Mouse (Mus musculus) gastrocnemius, adult 18-20 months (tissue): ENCODE measurements around the gene Foxd3. TPM values are rescaled to one million over a fixed set of nuclear protein-coding genes. Genes with fewer than 3 reads are reported as not detected.
"Not testable (repeated sequence)": the region's sequence is repeated elsewhere in the genome, so short reads cannot be mapped to it uniquely, and the experiment has no call there.

Experiments
- DNase-seq: peaks from one replicate; pipeline ENCODE4 v3.0.0; 2021; ENCODE audit warnings: low spot score
- long read RNA-seq, 2 experiments: library from polyadenylated mRNA; stranded (forward); transcript quantifications; one replicate each; pipeline ENCODE4 v2.0.0; 2021
- total RNA-seq, 2 experiments: library from RNA; stranded (reverse); gene quantifications; 2 replicates each; pipeline ENCODE4 v1.2.3; 2021

Gene Foxd3
- total RNA-seq, result 1 to 10 TPM; 1.1 to 1.6 TPM
- long read RNA-seq, experiment 1, result 0 reads
- long read RNA-seq, experiment 2, partial matches to known transcripts, result 0 of 1 reads
- long read RNA-seq, experiment 2, other reads (novel, unspliced or antisense), result 0 of 1 reads

DNA sequence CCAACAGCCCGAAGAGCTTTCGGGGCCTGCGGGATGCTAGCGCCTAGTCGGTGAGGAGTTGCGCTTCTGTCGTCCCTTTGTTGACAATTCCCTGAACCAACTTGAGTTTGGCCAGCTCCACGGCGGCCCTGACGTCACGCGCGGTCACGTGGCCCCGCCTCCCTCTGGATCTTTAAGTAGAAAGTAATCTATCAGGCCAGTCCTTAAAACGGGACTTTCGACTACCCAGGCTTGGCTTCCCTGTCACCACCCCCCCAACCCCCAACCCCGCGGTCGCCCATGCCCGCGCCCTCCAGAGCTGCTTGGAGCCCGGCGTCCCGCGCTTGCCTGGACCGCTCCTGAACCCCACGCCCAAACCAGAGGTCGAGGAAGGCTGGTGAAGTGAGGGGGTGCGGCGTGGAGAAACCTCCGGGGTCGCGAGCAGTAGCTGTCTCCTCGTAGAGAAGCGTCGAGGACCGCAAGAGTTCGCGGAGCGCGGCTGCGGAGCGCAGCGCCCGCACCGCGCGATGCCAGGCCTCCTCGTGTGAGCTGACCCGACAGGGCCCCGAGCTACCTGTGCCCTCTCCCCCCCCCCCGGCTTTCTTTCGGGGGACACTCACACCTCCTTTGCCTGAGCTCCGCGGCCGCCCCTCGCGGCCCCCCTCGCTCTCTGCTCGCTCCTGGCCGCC, at the start of gene Foxd3:
Gene Foxd3, plus strand, starts transcription at position 363 of the 668 bp plus-strand sequence.
- DNase-seq, result no peak

DNA sequence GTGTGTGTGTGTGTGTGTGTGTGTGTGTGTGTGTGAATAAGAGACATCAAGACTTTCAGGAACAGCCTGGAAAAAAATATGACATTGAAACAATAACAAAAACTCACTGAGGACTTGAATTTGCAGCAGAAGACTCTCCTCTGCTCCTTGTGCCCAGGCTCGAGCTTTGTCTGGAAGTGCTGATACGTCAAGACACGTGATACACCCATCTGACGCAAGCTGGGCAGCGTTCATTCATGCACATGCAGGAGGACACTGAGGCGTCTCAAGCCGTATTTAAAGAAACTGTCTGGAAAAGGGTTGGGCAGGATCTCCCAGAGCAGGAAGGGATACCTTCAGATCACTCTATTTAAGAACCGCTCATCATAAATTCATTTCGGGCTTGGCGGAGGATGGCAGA, 43.9 kb upstream of the Foxd3 start:
- DNase-seq, result no peak

- no peak for DNase-seq
Measured at GRCm38 (mm10) chr4:99612609-99613350, 43.3 kb upstream of the Foxd3 start.

DNA sequence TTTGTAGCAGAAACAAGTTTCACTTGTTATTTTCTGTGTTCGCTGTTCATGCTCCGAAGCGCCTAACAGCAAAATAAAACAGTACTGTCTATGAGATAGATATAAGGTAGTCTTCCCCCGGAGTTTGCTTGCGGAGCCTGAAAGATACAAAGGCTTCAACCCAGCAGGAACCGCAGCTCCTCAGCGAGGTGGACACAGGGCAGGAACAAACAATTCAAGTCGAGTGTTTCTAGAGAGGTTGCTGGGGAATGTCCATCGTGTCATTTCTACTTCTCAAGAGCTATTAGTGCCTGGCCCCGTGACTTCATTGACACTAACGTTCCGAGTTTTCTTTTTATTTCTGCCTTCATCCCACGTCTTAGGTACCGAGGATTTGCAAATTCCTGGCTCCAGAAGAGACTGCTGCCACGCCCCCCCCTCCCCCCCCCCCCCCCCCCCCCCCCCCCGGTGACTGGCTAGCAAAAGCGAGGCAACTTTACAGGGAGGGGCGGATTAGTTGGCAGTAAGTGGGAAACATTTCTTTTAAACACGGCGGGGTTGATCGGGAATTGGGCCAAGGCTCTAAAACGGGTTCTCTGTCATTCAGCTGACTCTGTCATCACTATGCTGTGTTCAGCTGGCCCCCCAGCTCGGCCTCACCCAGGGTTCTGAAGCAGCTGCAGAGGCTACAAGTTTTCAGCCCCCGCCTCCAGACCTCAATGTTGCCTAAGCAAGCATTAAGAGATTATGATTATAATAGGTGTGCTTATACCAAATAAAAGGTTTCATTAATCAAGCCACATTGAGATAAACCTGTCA, 29.9 kb upstream of the Foxd3 start:
- DNase-seq, result no peak

DNA sequence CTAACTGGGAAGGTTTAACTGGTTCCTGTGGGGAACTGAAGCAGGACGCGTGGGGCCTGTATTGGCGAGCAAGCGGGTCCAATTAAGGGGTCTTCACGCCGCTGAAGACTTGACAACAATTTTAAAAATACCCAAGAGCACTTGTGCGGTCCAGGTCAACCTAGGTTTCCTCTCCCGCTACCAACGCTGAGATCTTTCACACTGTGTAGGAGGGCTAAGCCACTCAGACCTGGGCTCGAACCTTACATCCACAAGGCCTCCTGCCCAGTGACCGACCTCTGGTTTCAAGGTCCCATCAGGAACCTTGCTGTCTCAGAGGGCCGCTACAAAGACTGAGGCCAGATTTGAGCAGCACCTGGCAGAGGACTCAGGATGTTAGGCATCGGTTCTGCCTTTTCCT, 29.0 kb upstream of the Foxd3 start:
- DNase-seq, result no peak

- DNase-seq, result no peak
Measured at GRCm38 (mm10) chr4:99636038-99636437, 20.1 kb upstream of the Foxd3 start.

DNA sequence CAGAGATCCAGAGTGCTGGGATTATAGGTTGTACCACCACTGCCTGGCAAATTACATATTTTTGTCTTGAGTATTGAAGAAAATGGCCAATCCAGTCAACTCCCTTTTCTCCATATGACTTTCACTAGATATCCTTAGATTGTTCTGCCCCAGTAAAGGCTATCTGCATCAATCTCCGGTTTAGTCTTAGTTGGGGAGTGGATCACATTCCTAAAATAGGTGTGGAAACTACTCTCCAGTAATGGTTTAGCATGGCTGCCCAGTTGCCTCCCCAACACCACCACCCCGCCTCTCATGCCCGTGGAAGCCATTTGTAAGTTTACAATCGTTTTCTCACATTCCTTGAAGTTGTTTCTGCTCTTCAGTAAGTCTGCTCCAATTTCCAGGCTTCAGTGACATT, 19.4 kb upstream of the Foxd3 start:
- DNase-seq, result no peak

GRCm38 (mm10) chr4:99640619-99641018, 15.5 kb upstream of the Foxd3 start:
- DNase-seq, result not testable (repeated sequence)

- DNase-seq, result no peak
Measured at GRCm38 (mm10) chr4:99641920-99642319, 14.2 kb upstream of the Foxd3 start.

- no peak for DNase-seq
Measured at GRCm38 (mm10) chr4:99645560-99645959, 10.5 kb upstream of the Foxd3 start.

GRCm38 (mm10) chr4:99650088-99650944, 5.8 kb upstream of the Foxd3 start:
- DNase-seq, result peak; percentile 29

DNA sequence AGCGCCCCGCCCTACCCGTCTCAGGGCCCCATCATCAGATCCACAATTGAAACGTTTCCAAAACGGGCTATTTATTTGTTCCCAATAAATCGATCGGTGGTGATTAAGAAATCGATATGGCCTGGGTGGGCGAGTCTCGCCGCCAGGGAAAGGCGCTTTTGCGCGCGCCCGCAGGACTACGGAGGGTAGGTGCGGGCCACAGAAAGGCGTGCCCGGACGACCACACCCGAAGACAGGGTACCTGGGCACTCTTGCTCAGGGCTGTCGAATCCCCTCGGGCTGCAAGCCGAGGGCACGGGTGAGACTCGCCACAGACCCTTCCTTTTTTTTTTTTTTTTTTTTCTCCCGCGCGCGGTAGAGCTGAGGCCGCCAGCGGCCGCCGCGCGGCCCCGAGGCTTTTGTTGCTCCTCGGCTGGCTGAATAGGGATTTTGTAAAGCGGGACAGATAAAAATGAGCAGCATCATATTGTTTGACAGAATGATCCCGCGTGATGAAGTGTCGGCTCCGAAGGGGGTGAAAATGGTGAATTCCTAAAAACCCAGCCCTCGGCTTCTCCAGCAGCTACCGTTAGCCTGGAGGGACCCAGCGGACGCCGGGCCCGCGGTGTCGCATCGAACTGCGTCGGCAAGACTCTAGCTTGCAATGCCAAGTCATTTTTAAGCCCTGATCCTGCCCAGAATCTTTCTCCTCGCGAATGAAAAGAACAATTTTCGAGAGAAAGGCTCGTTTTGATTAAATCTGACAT, 5.0 kb upstream of the Foxd3 start:
- no peak for DNase-seq

DNA sequence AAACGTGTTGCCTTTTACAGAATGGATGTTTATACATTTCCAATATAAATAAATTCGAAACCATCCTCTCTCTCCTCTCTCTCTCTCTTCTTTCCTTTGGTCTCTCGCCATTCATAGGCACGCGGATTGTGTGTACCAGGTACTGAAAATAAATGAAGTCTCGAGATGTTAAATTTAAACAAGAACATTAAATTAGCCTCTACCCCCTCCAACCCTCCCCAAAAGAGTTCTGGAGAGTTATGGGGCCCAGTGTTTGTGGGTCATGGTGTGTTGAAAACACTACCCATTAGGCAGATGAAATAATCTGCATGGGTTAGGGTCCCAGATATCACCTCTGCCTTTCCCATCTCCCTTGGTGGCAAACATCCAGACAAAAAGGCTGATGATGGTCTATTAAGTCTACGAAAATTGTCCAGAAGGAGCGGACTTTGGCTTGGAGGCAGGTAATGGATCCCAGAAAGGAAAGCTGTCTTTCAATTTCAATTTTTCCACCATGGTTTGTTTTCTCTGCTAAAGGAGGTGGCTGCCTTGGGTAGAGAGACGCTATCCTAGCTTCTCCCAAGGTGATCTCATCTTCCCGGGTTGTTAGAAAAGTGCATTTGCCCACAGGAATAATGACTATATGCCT, 4.2 kb upstream of the Foxd3 start:
- no peak for DNase-seq

DNA sequence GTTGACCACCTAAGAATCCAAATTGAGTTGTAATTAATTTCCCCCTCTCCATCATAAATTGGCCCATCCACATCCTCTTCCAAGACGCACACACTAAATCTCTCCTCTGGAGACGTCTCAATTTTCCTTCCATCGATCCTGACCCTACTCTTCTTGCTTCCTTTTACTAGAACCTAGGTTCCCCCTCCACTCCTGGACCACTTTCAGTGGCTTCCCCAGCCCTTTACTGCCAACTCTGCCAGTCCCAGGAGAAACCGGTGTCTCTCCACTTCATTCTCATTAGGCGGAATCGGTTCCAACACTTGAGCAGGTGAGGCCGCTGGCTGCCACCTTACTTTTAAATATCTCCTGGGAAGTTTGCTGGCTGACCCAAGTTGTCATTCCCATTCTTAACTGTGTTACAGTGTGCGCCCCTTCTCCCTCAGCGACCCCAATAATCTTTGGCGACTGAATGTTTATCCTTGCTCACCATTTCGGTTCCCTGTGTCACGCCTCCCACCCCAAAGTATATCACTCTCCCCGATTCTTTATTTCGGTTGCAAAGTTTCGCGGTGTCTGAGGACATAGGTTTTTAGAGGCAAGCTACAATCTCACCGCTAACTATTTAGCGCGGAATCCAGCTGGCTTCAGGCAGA, 3.4 kb upstream of the Foxd3 start:
- DNase-seq, result no peak

GRCm38 (mm10) chr4:99653216-99653607, 2.9 kb upstream of the Foxd3 start:
- no peak for DNase-seq

DNA sequence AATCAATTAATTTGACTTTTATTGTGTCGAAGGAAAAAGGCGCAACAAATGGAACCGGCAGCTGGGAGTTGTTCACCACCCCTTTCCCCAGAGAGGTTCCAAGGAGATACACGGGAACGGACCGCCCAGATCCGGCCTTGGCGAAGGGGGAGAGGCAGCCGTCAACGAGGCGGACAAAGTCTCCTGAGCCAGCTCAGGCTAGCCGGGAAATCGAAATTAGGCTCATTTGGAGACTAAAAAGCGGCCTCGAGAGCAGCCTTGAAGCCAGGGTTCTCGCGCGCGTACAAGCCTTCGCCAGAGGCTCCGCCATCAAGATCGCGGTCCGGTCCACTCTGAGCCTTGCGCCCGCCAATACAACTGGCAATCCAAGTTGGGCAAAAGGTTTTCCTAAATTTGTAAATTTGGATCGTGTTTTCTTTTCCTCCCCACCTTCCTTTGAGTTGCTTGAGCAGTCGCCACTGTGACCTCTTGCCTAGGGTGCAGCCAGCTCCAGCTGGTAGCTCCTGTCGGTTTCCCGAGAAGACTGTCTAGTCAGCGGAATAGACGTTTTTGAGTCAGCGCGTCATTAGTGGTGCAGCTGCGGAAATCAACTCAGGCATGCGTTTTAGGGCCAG, 2.4 kb upstream of the Foxd3 start:
- DNase-seq, result no peak

DNA sequence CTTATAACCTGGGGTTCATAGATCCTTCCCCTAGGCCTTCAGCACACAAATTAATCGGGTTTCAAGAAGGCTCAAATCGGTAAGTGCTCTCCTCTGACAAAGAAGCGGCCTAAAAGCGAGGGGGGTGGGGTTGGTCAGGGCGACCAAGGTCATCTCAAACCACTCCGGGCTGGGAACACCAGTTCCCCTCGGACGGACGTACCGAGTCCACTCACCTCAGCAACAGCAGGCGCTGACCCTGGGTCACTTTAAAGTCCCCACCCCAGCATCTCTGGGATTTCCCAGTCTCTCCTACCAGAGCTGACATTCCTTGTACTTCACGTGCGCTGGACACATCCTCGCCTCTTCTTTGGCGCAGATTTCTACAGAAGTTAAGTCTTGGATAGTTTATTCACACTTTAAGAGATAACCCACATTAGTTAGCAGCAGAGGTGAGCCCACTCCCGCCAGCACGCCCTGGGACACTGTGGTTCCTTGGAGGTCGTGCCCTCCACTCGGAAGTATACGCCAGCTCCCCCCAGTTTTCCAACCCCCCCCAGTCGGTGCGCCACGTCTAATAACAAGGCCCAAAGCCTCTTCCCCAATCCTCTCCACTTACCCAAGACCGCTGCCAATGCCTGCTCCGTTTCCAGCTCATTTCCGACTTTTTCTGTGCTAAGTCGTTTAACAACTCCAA, 1.3 kb upstream of the Foxd3 start:
- DNase-seq, result no peak
